Mouse (Mus musculus): ENCODE results near the gene Gpatch8. TPM values are rescaled to one million over a fixed set of nuclear protein-coding genes. Genes with fewer than 3 reads are reported as not detected.
"Not testable (repeated sequence)": the region's sequence is repeated elsewhere in the genome, so short reads cannot be mapped to it uniquely, and the experiment has no call there.

The Gpatch8 gene
- total and polyA plus RNA-seq, 3 experiments = 11.7 to 18.0 (median 14.8) TPM

GRCm38 (mm10) chr11:102566290-102566689 lies 10.1 kb upstream of the Gpatch8 start:
- 100% methylated on average over 1 of the region's 1 CpGs for WGBS
- no peaks in the 10 kb centered on the region for H3K27me3 ChIP-seq (ENCODE audit: control insufficient read depth, insufficient read depth, low read length)
- TF ChIP-seq POLR2A (IDR thresholded peaks at IDR 0.05; ENCODE audit: insufficient read depth, low read depth, low read length) (no peak), EP300 (IDR thresholded peaks at IDR 0.05; ENCODE audit: insufficient read depth, low read depth, low read length) (no peak), CTCF (IDR thresholded peaks at IDR 0.05) (no peak)
- no peak overlapping the region for H3K27ac ChIP-seq
- H3K36me3 ChIP-seq (ENCODE audit: control insufficient read depth, insufficient read depth, low read length) = no peaks in the 10 kb centered on the region
- no peak overlapping the region for H3K4me3 ChIP-seq
- H3K4me1 ChIP-seq (ENCODE audit: control insufficient read depth, insufficient read depth, low read length) = no peaks in the 10 kb centered on the region
- H3K79me2 ChIP-seq (replicated peaks; ENCODE audit: control insufficient read depth, insufficient read depth, low read length) = no peaks in the 10 kb centered on the region
- intact Hi-C loops (cut with DNase I) = no loop called here
- no peak overlapping the region for H3K9ac ChIP-seq (ENCODE audit: low read depth, low read length)
- DNase-seq = no peak

DNA sequence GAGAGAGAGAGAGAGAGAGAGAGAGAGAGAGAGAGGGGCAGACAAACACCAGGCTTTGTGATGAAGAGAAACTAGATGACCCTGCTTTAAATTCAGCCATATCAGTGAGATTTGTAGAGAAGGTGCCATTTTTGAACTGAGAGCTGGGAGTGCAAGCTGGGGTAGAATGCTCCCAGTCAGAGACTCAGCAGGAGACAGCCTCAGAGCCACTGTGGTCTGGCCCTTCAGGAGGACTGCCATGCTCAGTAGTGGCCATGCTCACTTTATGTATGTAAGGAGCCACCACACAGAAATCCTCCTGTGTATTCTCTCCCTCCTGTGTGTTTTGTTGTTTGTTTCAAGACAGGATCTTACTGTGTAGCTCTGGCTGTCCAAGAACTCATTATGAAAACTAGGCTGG lies 9.5 kb upstream of the Gpatch8 start:
- Histone ChIP-seq H3K79me2 (replicated peaks; ENCODE audit: control insufficient read depth, insufficient read depth, low read length) (no peaks in the 10 kb centered on the region), H3K27ac (no peak overlapping the region), H3K4me3 (no peak overlapping the region), H3K27me3 (ENCODE audit: control insufficient read depth, insufficient read depth, low read length) (no peaks in the 10 kb centered on the region), H3K9ac (ENCODE audit: low read depth, low read length) (no peak overlapping the region), H3K4me1 (ENCODE audit: control insufficient read depth, insufficient read depth, low read length) (no peaks in the 10 kb centered on the region), H3K36me3 (ENCODE audit: control insufficient read depth, insufficient read depth, low read length) (no peaks in the 10 kb centered on the region)
- TF ChIP-seq POLR2A (IDR thresholded peaks at IDR 0.05; ENCODE audit: insufficient read depth, low read depth, low read length) (no peak), EP300 (IDR thresholded peaks at IDR 0.05; ENCODE audit: insufficient read depth, low read depth, low read length) (no peak), CTCF (IDR thresholded peaks at IDR 0.05) (no peak)
- DNase-seq = no peak
- intact Hi-C loops (cut with DNase I) = no loop called here

GRCm38 (mm10) chr11:102564952-102565671 lies 8.9 kb upstream of the Gpatch8 start:
- H3K4me1 ChIP-seq (ENCODE audit: control insufficient read depth, insufficient read depth, low read length); H3K9ac ChIP-seq (ENCODE audit: low read depth, low read length); intact Hi-C loops (cut with DNase I); H3K27ac ChIP-seq; H3K27me3 ChIP-seq (ENCODE audit: control insufficient read depth, insufficient read depth, low read length); H3K79me2 ChIP-seq (replicated peaks; ENCODE audit: control insufficient read depth, insufficient read depth, low read length); H3K36me3 ChIP-seq (ENCODE audit: control insufficient read depth, insufficient read depth, low read length); DNase-seq; H3K4me3 ChIP-seq: not testable (repeated sequence)
- 50% methylated on average over 14 of the region's 14 CpGs for WGBS

DNA sequence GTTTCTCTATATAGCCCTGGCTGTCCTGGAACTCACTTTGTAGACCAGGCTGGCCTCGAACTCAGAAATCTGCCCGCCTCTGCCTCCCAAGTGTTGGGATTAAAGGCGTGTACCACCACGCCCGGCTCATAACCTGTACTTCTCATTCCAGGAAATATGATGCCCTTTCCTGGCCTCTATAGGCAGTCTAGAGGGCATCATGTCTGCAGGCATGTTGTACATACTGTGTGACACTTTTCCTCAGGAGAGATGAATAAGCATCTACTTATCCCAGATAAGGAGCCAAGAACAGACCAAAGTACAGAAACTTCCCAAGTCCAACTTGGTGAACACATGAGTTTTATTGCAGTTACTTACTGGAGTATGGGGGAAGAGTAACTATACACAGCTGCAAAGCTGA lies 2.5 kb upstream of the Gpatch8 start:
- WGBS = 90% methylated on average over 5 of the region's 5 CpGs
- no peak for DNase-seq
- peaks cover 11% of the 10 kb centered on the region; the same call in 1 of the 2 replicates for H3K36me3 ChIP-seq (ENCODE audit: control insufficient read depth, insufficient read depth, low read length)
- no peak for TF ChIP-seq CTCF (IDR thresholded peaks at IDR 0.05)
- no peak overlapping the region for H3K27ac ChIP-seq
- no peaks in the 10 kb centered on the region for H3K27me3 ChIP-seq (ENCODE audit: control insufficient read depth, insufficient read depth, low read length)
- H3K79me2 ChIP-seq (replicated peaks; ENCODE audit: control insufficient read depth, insufficient read depth, low read length) = peaks cover 3% of the 10 kb centered on the region; the same call in 1 of the 2 replicates
- intact Hi-C loops (cut with DNase I) = loop anchor here (5.0 kb wide), 1 partner anchor 266 kb away; no protein-coding TSS in a partner anchor
- no peak overlapping the region for H3K9ac ChIP-seq (ENCODE audit: low read depth, low read length)
- H3K4me1 ChIP-seq (ENCODE audit: control insufficient read depth, insufficient read depth, low read length) = peaks cover 6% of the 10 kb centered on the region
- H3K4me3 ChIP-seq = no peak overlapping the region

- intact Hi-C loops (cut with DNase I) = loop anchor here (5.0 kb wide), 1 partner anchor 265 kb away; no protein-coding TSS in a partner anchor
- TF ChIP-seq POLR2A (IDR thresholded peaks at IDR 0.05; ENCODE audit: insufficient read depth, low read depth, low read length) (no peak), EP300 (IDR thresholded peaks at IDR 0.05; ENCODE audit: insufficient read depth, low read depth, low read length) (no peak), CTCF (IDR thresholded peaks at IDR 0.05) (no peak)
- WGBS = 85% methylated on average over 1 of the region's 1 CpGs
These were observed 1.2 kb upstream of the Gpatch8 start for GRCm38 (mm10) chr11:102557386-102557785.

DNA sequence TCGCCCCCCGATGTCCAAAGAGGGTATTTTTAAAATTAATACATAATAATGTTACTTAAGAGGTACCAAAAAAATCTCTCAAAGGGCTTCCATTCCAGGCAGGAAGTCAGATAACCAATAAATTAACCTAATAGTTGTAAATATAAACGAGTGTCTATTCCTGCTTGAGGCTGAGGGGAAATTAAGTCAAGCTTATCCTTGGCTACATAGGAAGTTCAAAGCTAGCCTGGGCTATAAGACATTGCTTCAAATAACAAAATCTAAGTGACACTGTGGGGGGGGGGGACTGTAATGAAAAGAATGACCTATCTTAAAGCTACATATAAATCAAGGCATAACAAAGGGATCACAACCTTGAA lies 503 bp upstream of the Gpatch8 start:
- H3K4me3 ChIP-seq = peak overlapping the region; percentile 65
- no peak for DNase-seq
- 3% methylated on average over 3 of the region's 3 CpGs for WGBS
- H3K79me2 ChIP-seq (replicated peaks; ENCODE audit: control insufficient read depth, insufficient read depth, low read length) = peaks cover 3% of the 10 kb centered on the region; the same call in 1 of the 2 replicates
- H3K27me3 ChIP-seq (ENCODE audit: control insufficient read depth, insufficient read depth, low read length) = no peaks in the 10 kb centered on the region
- no peak for TF ChIP-seq EP300 (IDR thresholded peaks at IDR 0.05; ENCODE audit: insufficient read depth, low read depth, low read length)
- peaks cover 6% of the 10 kb centered on the region for H3K4me1 ChIP-seq (ENCODE audit: control insufficient read depth, insufficient read depth, low read length)
- intact Hi-C loops (cut with DNase I) = loop anchor here (1.0 to 5.0 kb wide), 3 partner anchors 48 to 264 kb away; partner anchors contain the start of gene Fzd2
- no peak overlapping the region for H3K9ac ChIP-seq (ENCODE audit: low read depth, low read length)
- peak overlapping the region; percentile 96 for H3K27ac ChIP-seq
- peaks cover 12% of the 10 kb centered on the region for H3K36me3 ChIP-seq (ENCODE audit: control insufficient read depth, insufficient read depth, low read length)

More at GRCm38 (mm10) chr11:102557386-102557785, 1.2 kb upstream of the Gpatch8 start:
- Histone ChIP-seq H3K36me3 (ENCODE audit: control insufficient read depth, insufficient read depth, low read length) (peaks cover 12% of the 10 kb centered on the region; the same call in 1 of the 2 replicates), H3K9ac (ENCODE audit: low read depth, low read length) (no peak overlapping the region), H3K27ac (no peak overlapping the region), H3K4me3 (no peak overlapping the region), H3K79me2 (replicated peaks; ENCODE audit: control insufficient read depth, insufficient read depth, low read length) (peaks cover 3% of the 10 kb centered on the region; the same call in 1 of the 2 replicates), H3K4me1 (ENCODE audit: control insufficient read depth, insufficient read depth, low read length) (peaks cover 6% of the 10 kb centered on the region), H3K27me3 (ENCODE audit: control insufficient read depth, insufficient read depth, low read length) (no peaks in the 10 kb centered on the region)
- no peak for DNase-seq
